Mouse (Mus musculus): Measurements from ENCODE around the gene Dnajc6. TPM values are rescaled to one million over a fixed set of nuclear protein-coding genes. Genes with fewer than 3 reads are reported as not detected.

Gene Dnajc6
- polyA plus RNA-seq, 1 experiment from 2014 or later = 0.81 TPM

DNA sequence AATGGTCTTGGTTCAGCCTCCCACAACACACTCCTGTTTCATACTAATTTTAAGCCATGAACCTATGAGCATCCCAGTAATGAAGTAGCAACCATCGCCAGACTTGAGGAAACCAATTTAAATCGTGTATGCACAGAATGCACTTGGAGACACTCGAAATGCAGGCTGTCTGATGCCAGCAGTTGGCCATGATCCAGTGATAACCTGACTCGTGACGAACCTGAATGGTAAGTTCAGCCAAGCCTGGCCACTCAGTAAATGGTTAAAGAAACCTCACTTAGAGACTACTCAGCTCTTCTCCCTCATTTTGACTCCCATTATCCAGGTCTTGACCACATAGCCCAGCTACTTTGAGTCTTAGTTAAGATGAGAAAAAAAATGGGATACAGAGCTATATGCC, 27.2 kb upstream of the Dnajc6 start:
- ATAC-seq (ENCODE audit: low FRiP score, low TSS enrichment) (no peak), DNase-seq (ENCODE audit: low spot score) (no peak)
- no peaks in the 10 kb centered on the region for H3K4me1 ChIP-seq (replicated peaks; ENCODE audit: control insufficient read depth, insufficient read depth)
- H3K4me2 ChIP-seq (replicated peaks; ENCODE audit: low read depth) = no peak overlapping the region
- H3K4me3 ChIP-seq (ENCODE audit: low read depth, low read length) = no peak overlapping the region
- TF ChIP-seq EP300 (optimal IDR thresholded peaks at IDR 0.05) = no peak
- TF ChIP-seq CTCF (IDR thresholded peaks at IDR 0.05; ENCODE audit: low read depth) = no peak
- no peaks in the 10 kb centered on the region for H3K27me3 ChIP-seq (ENCODE audit: control insufficient read depth, insufficient read depth, low read length)
- no peak overlapping the region for H3K9ac ChIP-seq (ENCODE audit: low read length)
- no peak overlapping the region for H3K27ac ChIP-seq (replicated peaks)
- H3K36me3 ChIP-seq (ENCODE audit: control insufficient read depth, insufficient read depth, low read length) = no peaks in the 10 kb centered on the region
- WGBS = 79% methylated on average over 5 of the region's 5 CpGs
- H3K9me3 ChIP-seq (ENCODE audit: control insufficient read depth, low read length) = no peaks in the 10 kb centered on the region

- no peaks in the 10 kb centered on the region for H3K36me3 ChIP-seq (ENCODE audit: control insufficient read depth, insufficient read depth, low read length)
- WGBS = 52% methylated on average over 5 of the region's 5 CpGs
- H3K27ac ChIP-seq (replicated peaks) = no peak overlapping the region
- no peak for ATAC-seq (ENCODE audit: low FRiP score, low TSS enrichment)
- H3K9ac ChIP-seq (ENCODE audit: low read length) = no peak overlapping the region
- no peak for TF ChIP-seq EP300 (optimal IDR thresholded peaks at IDR 0.05)
- peak; percentile 71 for TF ChIP-seq CTCF (IDR thresholded peaks at IDR 0.05; ENCODE audit: low read depth)
- DNase-seq (ENCODE audit: low spot score) = no peak
- H3K4me3 ChIP-seq (ENCODE audit: low read depth, low read length) = no peak overlapping the region
- no peaks in the 10 kb centered on the region for H3K27me3 ChIP-seq (ENCODE audit: control insufficient read depth, insufficient read depth, low read length)
- H3K4me1 ChIP-seq (replicated peaks; ENCODE audit: control insufficient read depth, insufficient read depth) = no peaks in the 10 kb centered on the region
- H3K9me3 ChIP-seq (ENCODE audit: control insufficient read depth, low read length) = no peaks in the 10 kb centered on the region
- no peak overlapping the region for H3K4me2 ChIP-seq (replicated peaks; ENCODE audit: low read depth)
Observed at GRCm38 (mm10) chr4:101470543-101470942, 25.9 kb upstream of the Dnajc6 start.

GRCm38 (mm10) chr4:101472767-101473166, 23.7 kb upstream of the Dnajc6 start:
- DNase-seq (ENCODE audit: low spot score) = no peak
- TF ChIP-seq CTCF (IDR thresholded peaks at IDR 0.05; ENCODE audit: low read depth) = no peak
- no peak for TF ChIP-seq EP300 (optimal IDR thresholded peaks at IDR 0.05)
- no peaks in the 10 kb centered on the region for H3K27me3 ChIP-seq (ENCODE audit: control insufficient read depth, insufficient read depth, low read length)
- no peak overlapping the region for H3K4me3 ChIP-seq (ENCODE audit: low read depth, low read length)
- H3K9ac ChIP-seq (ENCODE audit: low read length) = no peak overlapping the region
- H3K36me3 ChIP-seq (ENCODE audit: control insufficient read depth, insufficient read depth, low read length) = no peaks in the 10 kb centered on the region
- no peaks in the 10 kb centered on the region for H3K4me1 ChIP-seq (replicated peaks; ENCODE audit: control insufficient read depth, insufficient read depth)
- ATAC-seq (ENCODE audit: low FRiP score, low TSS enrichment) = no peak
- WGBS = 64% methylated on average over 3 of the region's 3 CpGs
- H3K9me3 ChIP-seq (ENCODE audit: control insufficient read depth, low read length) = no peaks in the 10 kb centered on the region
- H3K4me2 ChIP-seq (replicated peaks; ENCODE audit: low read depth) = no peak overlapping the region
- H3K27ac ChIP-seq (replicated peaks) = no peak overlapping the region

DNA sequence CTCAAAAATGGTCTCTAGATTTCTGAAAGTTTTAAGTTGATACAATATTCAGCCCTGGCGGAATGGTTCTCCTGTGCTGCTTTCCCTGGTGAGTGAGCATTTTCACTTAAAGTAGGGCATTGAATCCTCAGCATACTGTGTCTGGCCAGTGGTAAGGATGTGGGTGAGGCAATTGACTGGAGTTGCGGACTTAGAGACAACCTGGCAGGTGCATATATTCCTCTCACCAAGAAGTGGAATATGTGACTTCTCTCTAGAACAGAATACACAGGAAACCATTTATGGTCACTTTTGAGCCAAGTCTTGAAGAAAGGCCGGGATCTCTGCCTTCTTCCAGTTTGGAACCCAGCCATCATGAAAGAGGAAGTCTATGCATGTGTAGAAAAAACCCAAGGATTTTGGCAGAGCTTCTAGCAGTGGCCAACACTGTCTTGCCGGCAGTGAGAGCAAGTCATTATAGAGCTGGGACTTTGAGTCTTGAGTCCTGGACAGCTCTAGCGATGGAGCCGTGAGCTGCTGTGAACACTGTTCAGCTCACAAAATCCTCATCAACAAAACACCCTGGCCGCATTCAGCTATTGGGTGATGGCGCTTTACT, 6.0 kb upstream of the Dnajc6 start:
- no peak overlapping the region for H3K4me2 ChIP-seq (replicated peaks; ENCODE audit: low read depth)
- H3K4me1 ChIP-seq (replicated peaks; ENCODE audit: control insufficient read depth, insufficient read depth) = no peaks in the 10 kb centered on the region
- no peak for TF ChIP-seq EP300 (optimal IDR thresholded peaks at IDR 0.05)
- TF ChIP-seq CTCF (IDR thresholded peaks at IDR 0.05; ENCODE audit: low read depth) = no peak
- DNase-seq (ENCODE audit: low spot score) (no peak), ATAC-seq (ENCODE audit: low FRiP score, low TSS enrichment) (no peak)
- H3K27ac ChIP-seq (replicated peaks) = no peak overlapping the region
- no peak overlapping the region for H3K9ac ChIP-seq (ENCODE audit: low read length)
- WGBS = 73% methylated on average over 8 of the region's 8 CpGs
- H3K36me3 ChIP-seq (ENCODE audit: control insufficient read depth, insufficient read depth, low read length) = no peaks in the 10 kb centered on the region
- no peaks in the 10 kb centered on the region for H3K27me3 ChIP-seq (ENCODE audit: control insufficient read depth, insufficient read depth, low read length)
- H3K9me3 ChIP-seq (ENCODE audit: control insufficient read depth, low read length) = no peaks in the 10 kb centered on the region
- H3K4me3 ChIP-seq (ENCODE audit: low read depth, low read length) = no peak overlapping the region

- no peak for TF ChIP-seq EP300 (optimal IDR thresholded peaks at IDR 0.05)
- no peak for TF ChIP-seq CTCF (IDR thresholded peaks at IDR 0.05; ENCODE audit: low read depth)
- no peak overlapping the region for H3K27ac ChIP-seq (replicated peaks)
- 71% methylated on average over 6 of the region's 6 CpGs for WGBS
- H3K9ac ChIP-seq (ENCODE audit: low read length) = no peak overlapping the region
- H3K4me3 ChIP-seq (ENCODE audit: low read depth, low read length) = no peak overlapping the region
- DNase-seq (ENCODE audit: low spot score) = no peak
- no peak overlapping the region for H3K4me2 ChIP-seq (replicated peaks; ENCODE audit: low read depth)
- no peaks in the 10 kb centered on the region for H3K9me3 ChIP-seq (ENCODE audit: control insufficient read depth, low read length)
- ATAC-seq (ENCODE audit: low FRiP score, low TSS enrichment) = no peak
- no peaks in the 10 kb centered on the region for H3K36me3 ChIP-seq (ENCODE audit: control insufficient read depth, insufficient read depth, low read length)
- no peaks in the 10 kb centered on the region for H3K4me1 ChIP-seq (replicated peaks; ENCODE audit: control insufficient read depth, insufficient read depth)
- H3K27me3 ChIP-seq (ENCODE audit: control insufficient read depth, insufficient read depth, low read length) = peaks cover 6% of the 10 kb centered on the region
Observed at GRCm38 (mm10) chr4:101491704-101492103, 4.7 kb upstream of the Dnajc6 start.

GRCm38 (mm10) chr4:101493611-101494197, 2.7 kb upstream of the Dnajc6 start:
- Histone ChIP-seq H3K27me3 (ENCODE audit: control insufficient read depth, insufficient read depth, low read length) (peaks cover 9% of the 10 kb centered on the region), H3K9me3 (ENCODE audit: control insufficient read depth, low read length) (no peaks in the 10 kb centered on the region), H3K36me3 (ENCODE audit: control insufficient read depth, insufficient read depth, low read length) (no peaks in the 10 kb centered on the region), H3K4me1 (replicated peaks; ENCODE audit: control insufficient read depth, insufficient read depth) (no peaks in the 10 kb centered on the region), H3K27ac (replicated peaks) (no peak overlapping the region), H3K4me3 (ENCODE audit: low read depth, low read length) (no peak overlapping the region), H3K4me2 (replicated peaks; ENCODE audit: low read depth) (no peak overlapping the region), H3K9ac (ENCODE audit: low read length) (no peak overlapping the region)
- TF ChIP-seq CTCF (IDR thresholded peaks at IDR 0.05; ENCODE audit: low read depth) (no peak), EP300 (optimal IDR thresholded peaks at IDR 0.05) (no peak)
- no peak for ATAC-seq (ENCODE audit: low FRiP score, low TSS enrichment)
- DNase-seq (ENCODE audit: low spot score) = no peak

Data from stomach, postnatal 0 days (tissue).